Mouse (Mus musculus): ENCODE results near the gene Vmn1r223. TPM values are rescaled to one million over a fixed set of nuclear protein-coding genes. Genes with fewer than 3 reads are reported as not detected.

Gene Vmn1r223
- total and polyA plus RNA-seq, 2 experiments from 2014 or later: not detected

- Histone ChIP-seq H3K4me1 (ENCODE audit: control insufficient read depth, insufficient read depth) (no peaks in the 10 kb centered on the region), H3K4me3 (ENCODE audit: low read depth, low read length) (peak overlapping the region; percentile 37), H3K27ac (ENCODE audit: low read depth) (no peak overlapping the region), H3K27me3 (ENCODE audit: control insufficient read depth, insufficient read depth, low read length) (peaks cover 28% of the 10 kb centered on the region), H3K4me2 (ENCODE audit: low read depth, low read length) (peak overlapping the region; percentile 55; the same call in 1 of the 2 replicates), H3K9me3 (replicated peaks; ENCODE audit: control insufficient read depth, low read length) (no peaks in the 10 kb centered on the region), H3K9ac (replicated peaks; ENCODE audit: low read depth, low read length) (no peak overlapping the region), H3K36me3 (replicated peaks; ENCODE audit: control insufficient read depth, insufficient read depth, low read length) (no peaks in the 10 kb centered on the region)
- WGBS: 12% methylated on average over 21 of the region's 21 CpGs
- no peak for TF ChIP-seq EP300 (IDR thresholded peaks at IDR 0.05; ENCODE audit: low read depth)
- TF ChIP-seq CTCF (IDR thresholded peaks at IDR 0.05; ENCODE audit: low read depth): no peak
- ATAC-seq (ENCODE audit: insufficient read depth, low read depth) (no peak), DNase-seq (ENCODE audit: low spot score) (no peak)
These were observed 51.7 kb downstream of the Vmn1r223 start for GRCm38 (mm10) chr13:23298445-23299232.

- Histone ChIP-seq H3K4me2 (ENCODE audit: low read depth, low read length) (peak overlapping the region; percentile 55), H3K4me1 (ENCODE audit: control insufficient read depth, insufficient read depth) (no peaks in the 10 kb centered on the region), H3K27ac (ENCODE audit: low read depth) (no peak overlapping the region), H3K9ac (replicated peaks; ENCODE audit: low read depth, low read length) (0 out of 2 replicates have a peak overlapping the region, but pooled peaks have one; percentile 30), H3K36me3 (replicated peaks; ENCODE audit: control insufficient read depth, insufficient read depth, low read length) (no peaks in the 10 kb centered on the region), H3K4me3 (ENCODE audit: low read depth, low read length) (peak overlapping the region; percentile 37), H3K9me3 (replicated peaks; ENCODE audit: control insufficient read depth, low read length) (no peaks in the 10 kb centered on the region), H3K27me3 (ENCODE audit: control insufficient read depth, insufficient read depth, low read length) (peaks cover 28% of the 10 kb centered on the region)
- ATAC-seq (ENCODE audit: insufficient read depth, low read depth): no peak
- TF ChIP-seq CTCF (IDR thresholded peaks at IDR 0.05; ENCODE audit: low read depth): no peak
- TF ChIP-seq EP300 (IDR thresholded peaks at IDR 0.05; ENCODE audit: low read depth): no peak
- WGBS: 2% methylated on average over 22 of the region's 22 CpGs
- DNase-seq (ENCODE audit: low spot score): no peak
These were observed 52.5 kb downstream of the Vmn1r223 start for GRCm38 (mm10) chr13:23299276-23299998.

GRCm38 (mm10) chr13:23299999-23300341 is 53.0 kb downstream of the Vmn1r223 start:
- H3K27ac ChIP-seq (ENCODE audit: low read depth): no peak overlapping the region
- H3K4me2 ChIP-seq (ENCODE audit: low read depth, low read length): peak overlapping the region; percentile 55
- H3K9ac ChIP-seq (replicated peaks; ENCODE audit: low read depth, low read length): no peak overlapping the region
- H3K36me3 ChIP-seq (replicated peaks; ENCODE audit: control insufficient read depth, insufficient read depth, low read length): no peaks in the 10 kb centered on the region
- H3K27me3 ChIP-seq (ENCODE audit: control insufficient read depth, insufficient read depth, low read length): peaks cover 28% of the 10 kb centered on the region
- WGBS: 5% methylated on average over 13 of the region's 13 CpGs
- TF ChIP-seq EP300 (IDR thresholded peaks at IDR 0.05; ENCODE audit: low read depth): no peak
- TF ChIP-seq CTCF (IDR thresholded peaks at IDR 0.05; ENCODE audit: low read depth): no peak
- H3K9me3 ChIP-seq (replicated peaks; ENCODE audit: control insufficient read depth, low read length): no peaks in the 10 kb centered on the region
- DNase-seq (ENCODE audit: low spot score) (no peak), ATAC-seq (ENCODE audit: insufficient read depth, low read depth) (no peak)
- H3K4me1 ChIP-seq (ENCODE audit: control insufficient read depth, insufficient read depth): no peaks in the 10 kb centered on the region
- H3K4me3 ChIP-seq (ENCODE audit: low read depth, low read length): peak overlapping the region; percentile 37

Other genes starting within 250 kb of the Vmn1r223 start
- not detected in 2 replicates for gene Vmn1r213, start 239.5 kb upstream of the Vmn1r223 start, total RNA-seq (2014; rRNA removed; ENCODE audit: low replicate concordance)
- not detected in 2 replicates for gene Vmn1r213, start 239.5 kb upstream of the Vmn1r223 start, polyA plus RNA-seq (2015; fragmentation: Nextera tagmentation; extraction: Ambion mirVana)
- gene Vmn1r214, start 216.7 kb upstream of the Vmn1r223 start, total RNA-seq (2014; rRNA removed; ENCODE audit: low replicate concordance): not detected in 2 replicates
- not detected in 2 replicates for gene Vmn1r214, start 216.7 kb upstream of the Vmn1r223 start, polyA plus RNA-seq (2015; fragmentation: Nextera tagmentation; extraction: Ambion mirVana)
- gene Vmn1r215, start 179.1 kb upstream of the Vmn1r223 start, total RNA-seq (2014; rRNA removed; ENCODE audit: low replicate concordance): not detected in 2 replicates
- gene Vmn1r215, start 179.1 kb upstream of the Vmn1r223 start, polyA plus RNA-seq (2015; fragmentation: Nextera tagmentation; extraction: Ambion mirVana): not detected in 2 replicates
- not detected in 2 replicates for gene Vmn1r217, start 128.9 kb upstream of the Vmn1r223 start, total RNA-seq (2014; rRNA removed; ENCODE audit: low replicate concordance)
- not detected in 2 replicates for gene Vmn1r217, start 128.9 kb upstream of the Vmn1r223 start, polyA plus RNA-seq (2015; fragmentation: Nextera tagmentation; extraction: Ambion mirVana)
- not detected in 2 replicates for gene Vmn1r218, start 114.0 kb upstream of the Vmn1r223 start, total RNA-seq (2014; rRNA removed; ENCODE audit: low replicate concordance)
- not detected in 2 replicates for gene Vmn1r218, start 114.0 kb upstream of the Vmn1r223 start, polyA plus RNA-seq (2015; fragmentation: Nextera tagmentation; extraction: Ambion mirVana)
- not detected in 2 replicates for gene Vmn1r219, start 87.8 kb upstream of the Vmn1r223 start, total RNA-seq (2014; rRNA removed; ENCODE audit: low replicate concordance)
- gene Vmn1r219, start 87.8 kb upstream of the Vmn1r223 start, polyA plus RNA-seq (2015; fragmentation: Nextera tagmentation; extraction: Ambion mirVana): not detected in 2 replicates
- not detected in 2 replicates for gene Vmn1r220, start 59.2 kb upstream of the Vmn1r223 start, total RNA-seq (2014; rRNA removed; ENCODE audit: low replicate concordance)
- not detected in 2 replicates for gene Vmn1r220, start 59.2 kb upstream of the Vmn1r223 start, polyA plus RNA-seq (2015; fragmentation: Nextera tagmentation; extraction: Ambion mirVana)
- gene Vmn1r221, start 33.0 kb upstream of the Vmn1r223 start, total RNA-seq (2014; rRNA removed; ENCODE audit: low replicate concordance): not detected in 2 replicates
- not detected in 2 replicates for gene Vmn1r221, start 33.0 kb upstream of the Vmn1r223 start, polyA plus RNA-seq (2015; fragmentation: Nextera tagmentation; extraction: Ambion mirVana)
- gene Vmn1r222, start 11.2 kb upstream of the Vmn1r223 start, total RNA-seq (2014; rRNA removed; ENCODE audit: low replicate concordance): not detected in 2 replicates
- gene Vmn1r222, start 11.2 kb upstream of the Vmn1r223 start, polyA plus RNA-seq (2015; fragmentation: Nextera tagmentation; extraction: Ambion mirVana): not detected in 2 replicates
- 10.0 and 11.9 TPM in 2 replicates for gene Zfp322a, start 122.1 kb downstream of the Vmn1r223 start, total RNA-seq (2014; rRNA removed; ENCODE audit: low replicate concordance)
- 27.0 and 28.1 TPM in 2 replicates for gene Zfp322a, start 122.1 kb downstream of the Vmn1r223 start, polyA plus RNA-seq (2015; fragmentation: Nextera tagmentation; extraction: Ambion mirVana)
- 6.7 and 7.4 TPM in 2 replicates for gene Abt1, start 176.7 kb downstream of the Vmn1r223 start, total RNA-seq (2014; rRNA removed; ENCODE audit: low replicate concordance)
- 6.8 and 7.2 TPM in 2 replicates for gene Abt1, start 176.7 kb downstream of the Vmn1r223 start, polyA plus RNA-seq (2015; fragmentation: Nextera tagmentation; extraction: Ambion mirVana)
- gene Btn1a1, start 218.8 kb downstream of the Vmn1r223 start, total RNA-seq (2014; rRNA removed; ENCODE audit: low replicate concordance): 0.27 TPM in 1 of 2 replicates, not detected in the other
- 0.14 and 0.18 TPM in 2 replicates for gene Btn1a1, start 218.8 kb downstream of the Vmn1r223 start, polyA plus RNA-seq (2015; fragmentation: Nextera tagmentation; extraction: Ambion mirVana)
- not detected in 2 replicates for gene Btn2a2, start 241.7 kb downstream of the Vmn1r223 start, total RNA-seq (2014; rRNA removed; ENCODE audit: low replicate concordance)
- 0.04 and 0.15 TPM in 2 replicates for gene Btn2a2, start 241.7 kb downstream of the Vmn1r223 start, polyA plus RNA-seq (2015; fragmentation: Nextera tagmentation; extraction: Ambion mirVana)